Mouse (Mus musculus) liver, postnatal 0 days (tissue): Measurements from ENCODE around the gene Atf7. TPM values are rescaled to one million over a fixed set of nuclear protein-coding genes. Genes with fewer than 3 reads are reported as not detected.

Experiments
- ATAC-seq: fragments of 200-750 bp; cut with Nextera tagmentation; 2 replicates; pipeline ENCODE4 v1.8.0; 2017; ENCODE audit warnings: mild to moderate bottlenecking, moderate library complexity
- DNase-seq: peaks from one replicate; pipeline ENCODE4 v3.0.0-alpha.2; 2016
- H3K27ac ChIP-seq: fragments of 300-500 bp; sonication (generic); 2 replicates; pipeline ENCODE4 v1.5.1; 2014; ENCODE audit warnings: antibody characterized with exemption, moderate library complexity, mild to moderate bottlenecking, low read depth
- H3K27me3 ChIP-seq: fragments of 300-500 bp; sonication (generic); 2 replicates; pipeline ENCODE4 v1.6.1; 2014; ENCODE audit warnings: low read length, control low read depth, mixed read lengths; ENCODE audit not compliant: insufficient read depth
- H3K36me3 ChIP-seq: fragments of 300-500 bp; sonication (generic); replicated peaks from 2 replicates; pipeline ENCODE4 v1.6.1; 2014; ENCODE audit warnings: mild to moderate bottlenecking, control low read depth, low read length, moderate library complexity, mixed read lengths; ENCODE audit not compliant: insufficient read depth
- H3K4me1 ChIP-seq: fragments of 300-500 bp; sonication (generic); 2 replicates; pipeline ENCODE4 v1.6.1; 2014; ENCODE audit warnings: antibody characterized with exemption, mild to moderate bottlenecking, control low read depth; ENCODE audit not compliant: insufficient read depth
- H3K4me2 ChIP-seq: fragments of 300-500 bp; sonication (generic); 2 replicates; pipeline ENCODE4 v1.6.1; 2014; ENCODE audit warnings: low read depth, mild to moderate bottlenecking, low read length, moderate library complexity, mixed read lengths
- H3K4me3 ChIP-seq: fragments of 300-500 bp; sonication (generic); 2 replicates; pipeline ENCODE4 v1.5.1; 2014; ENCODE audit warnings: low read depth, low read length
- H3K9ac ChIP-seq: fragments of 300-500 bp; sonication (generic); replicated peaks from 2 replicates; pipeline ENCODE4 v1.6.1; 2014; ENCODE audit warnings: mild to moderate bottlenecking, moderate library complexity
- H3K9me3 ChIP-seq: fragments of 300-500 bp; sonication (generic); 2 replicates; pipeline ENCODE4 v1.6.1; 2016; ENCODE audit warnings: mild to moderate bottlenecking, control low read depth, low read length, mixed read lengths
- CTCF ChIP-seq: sonication (generic); IDR thresholded peaks from 2 replicates; pipeline ENCODE4 v1.5.1; 2016; ENCODE audit warnings: antibody characterized with exemption, low read depth
- EP300 ChIP-seq: IDR thresholded peaks from 2 replicates; pipeline ENCODE4 v1.6.1; 2016; ENCODE audit warnings: antibody characterized with exemption, low read depth, mild to moderate bottlenecking
- WGBS: fragments of 180-500 bp; shearing (Covaris S2); extraction: QIAGEN DNeasy Blood & Tissue Kit; methylation state at CpG from one replicate; pipeline ENCODE4 v1.1.7; 2014; ENCODE audit not compliant: insufficient replicate concordance; 5-methylcytosine and 5-hydroxymethylcytosine counted together
- polyA plus RNA-seq: library from polyadenylated mRNA; unstranded; fragments of >200 nt; fragmentation: Nextera tagmentation; extraction: Ambion mirVana; gene quantifications from 2 replicates; pipeline ENCODE4 v1.2.1, GENCODE M21; 2015

Gene Atf7
- polyA plus RNA-seq, 1 experiment from 2014 or later = 8.1 TPM

DNA sequence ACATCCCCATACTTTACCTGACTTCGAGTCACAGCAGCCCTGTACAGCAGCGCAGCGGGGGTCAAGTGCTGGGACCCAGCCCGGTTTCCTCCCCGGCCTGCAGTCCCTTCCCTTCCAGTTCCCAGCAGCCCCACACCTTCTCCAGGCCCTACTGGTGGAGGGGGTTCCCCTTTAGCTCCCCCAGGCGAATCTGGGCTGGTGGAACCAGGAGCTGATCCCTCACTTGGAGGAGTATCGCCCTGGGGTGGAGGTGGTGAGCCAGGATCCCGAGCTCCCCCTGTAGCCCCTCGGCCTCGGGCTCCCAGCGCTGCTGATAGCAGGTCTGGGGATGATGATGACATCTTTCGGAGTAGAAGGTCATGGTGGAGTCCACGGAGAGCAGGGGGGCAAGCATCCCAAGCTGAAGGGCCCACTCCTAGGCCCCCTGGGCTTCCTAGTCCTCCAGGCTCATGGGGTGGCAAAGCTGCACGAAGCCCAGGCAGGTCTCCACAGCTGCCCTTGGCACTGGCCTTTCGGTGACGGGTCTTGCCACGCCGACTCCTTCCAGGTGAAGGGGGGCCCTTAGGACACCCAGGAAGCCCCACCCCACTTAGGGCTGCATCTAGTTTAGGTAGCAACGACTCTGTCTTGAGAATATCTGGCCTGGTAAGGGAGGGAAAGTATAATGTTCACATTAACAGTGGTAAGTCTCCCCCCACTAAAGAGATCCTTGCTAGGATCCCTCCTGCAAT lies 124.0 kb downstream of the Atf7 start:
- Histone ChIP-seq H3K9me3 (no peaks in the 10 kb centered on the region), H3K27me3 (no peaks in the 10 kb centered on the region), H3K27ac (no peak overlapping the region), H3K36me3 (peaks cover 76% of the 10 kb centered on the region), H3K4me1 (no peaks in the 10 kb centered on the region; the same call in 1 of the 2 replicates), H3K4me3 (no peak overlapping the region), H3K9ac (no peak overlapping the region), H3K4me2 (no peak overlapping the region)
- TF ChIP-seq CTCF = no peak
- TF ChIP-seq EP300 = no peak
- 88% methylated on average over 19 of the region's 19 CpGs for WGBS
- no peak for DNase-seq
- ATAC-seq = no peak

DNA sequence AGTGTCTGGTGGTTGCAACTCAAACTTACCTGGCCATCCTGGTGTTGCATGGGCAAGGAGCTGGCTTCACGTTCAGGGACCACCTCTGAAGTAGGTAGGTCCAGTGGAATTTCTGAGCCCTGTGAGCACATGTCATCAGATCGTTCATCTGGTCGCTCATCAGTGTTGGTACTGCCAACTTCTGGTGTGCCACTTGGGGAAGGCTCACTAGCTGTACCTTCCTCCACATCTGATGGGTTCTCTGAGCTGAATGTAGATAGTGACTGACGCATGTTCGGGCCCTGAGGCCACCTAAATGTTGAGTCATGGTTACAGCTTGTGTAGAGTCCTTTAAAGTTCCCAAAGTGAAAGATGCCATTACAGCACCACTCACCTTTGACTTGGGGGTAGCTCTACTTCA lies 124.8 kb downstream of the Atf7 start:
- TF ChIP-seq CTCF (no peak), EP300 (no peak)
- Histone ChIP-seq H3K9me3 (no peaks in the 10 kb centered on the region), H3K4me3 (no peak overlapping the region), H3K9ac (no peak overlapping the region), H3K36me3 (peaks cover 83% of the 10 kb centered on the region), H3K27ac (no peak overlapping the region), H3K4me2 (no peak overlapping the region), H3K4me1 (no peaks in the 10 kb centered on the region), H3K27me3 (no peaks in the 10 kb centered on the region)
- ATAC-seq = no peak
- DNase-seq = no peak
- WGBS = 92% methylated on average over 5 of the region's 5 CpGs

DNA sequence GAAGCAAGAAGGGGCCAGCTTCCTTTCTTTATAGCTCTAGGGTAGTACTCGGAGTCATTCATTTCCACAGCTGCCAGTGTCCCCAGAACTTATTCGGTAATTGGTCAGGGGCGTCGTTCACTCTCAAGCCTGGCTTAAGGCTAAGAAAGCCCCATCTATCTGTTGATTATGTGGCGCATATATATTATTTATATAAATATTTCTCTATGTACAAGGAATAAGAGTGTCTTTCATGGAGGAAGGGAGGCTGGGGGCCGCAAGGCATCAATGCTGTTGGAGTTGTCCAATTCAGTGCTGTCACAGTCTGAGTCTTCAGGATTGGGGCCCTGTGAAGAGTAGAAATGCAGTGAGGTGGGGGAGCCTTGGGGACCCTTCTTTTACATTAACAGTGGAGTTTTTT lies 125.4 kb downstream of the Atf7 start:
- H3K9me3 ChIP-seq = no peaks in the 10 kb centered on the region
- no peak for ATAC-seq
- H3K4me3 ChIP-seq = no peak overlapping the region
- peaks cover 86% of the 10 kb centered on the region for H3K36me3 ChIP-seq
- no peaks in the 10 kb centered on the region for H3K27me3 ChIP-seq
- H3K4me1 ChIP-seq = no peaks in the 10 kb centered on the region
- 88% methylated on average over 6 of the region's 6 CpGs for WGBS
- no peak overlapping the region for H3K9ac ChIP-seq
- no peak overlapping the region for H3K27ac ChIP-seq
- H3K4me2 ChIP-seq = no peak overlapping the region
- no peak for DNase-seq
- TF ChIP-seq EP300 (no peak), CTCF (no peak)

DNA sequence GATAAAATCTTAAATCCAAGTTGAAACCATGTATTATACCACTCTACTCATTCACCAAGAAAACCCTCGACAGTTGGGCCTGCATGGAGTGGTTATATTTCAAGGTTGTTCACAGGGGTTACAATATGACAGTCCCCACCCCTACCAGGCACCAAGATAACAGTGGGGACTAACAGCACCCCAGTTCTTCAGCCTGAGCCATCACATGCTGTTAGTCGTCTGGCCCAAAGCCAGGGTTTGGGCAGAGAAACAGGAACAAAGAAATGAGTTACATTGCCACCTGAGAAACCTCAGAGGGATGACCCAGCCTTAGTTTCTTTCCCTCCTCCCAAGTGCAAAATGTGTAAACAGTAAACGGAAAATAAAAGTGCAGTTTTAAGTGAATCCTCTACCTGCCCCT lies 125.9 kb downstream of the Atf7 start:
- no peak overlapping the region for H3K4me2 ChIP-seq
- no peaks in the 10 kb centered on the region for H3K4me1 ChIP-seq
- no peak overlapping the region for H3K9ac ChIP-seq
- no peak overlapping the region for H3K4me3 ChIP-seq
- ATAC-seq = no peak
- H3K27ac ChIP-seq = no peak overlapping the region
- WGBS = 70% methylated on average over 3 of the region's 3 CpGs
- H3K9me3 ChIP-seq = no peaks in the 10 kb centered on the region
- no peak for DNase-seq
- H3K27me3 ChIP-seq = no peaks in the 10 kb centered on the region
- H3K36me3 ChIP-seq = peaks cover 88% of the 10 kb centered on the region
- TF ChIP-seq EP300 = no peak
- TF ChIP-seq CTCF = no peak

DNA sequence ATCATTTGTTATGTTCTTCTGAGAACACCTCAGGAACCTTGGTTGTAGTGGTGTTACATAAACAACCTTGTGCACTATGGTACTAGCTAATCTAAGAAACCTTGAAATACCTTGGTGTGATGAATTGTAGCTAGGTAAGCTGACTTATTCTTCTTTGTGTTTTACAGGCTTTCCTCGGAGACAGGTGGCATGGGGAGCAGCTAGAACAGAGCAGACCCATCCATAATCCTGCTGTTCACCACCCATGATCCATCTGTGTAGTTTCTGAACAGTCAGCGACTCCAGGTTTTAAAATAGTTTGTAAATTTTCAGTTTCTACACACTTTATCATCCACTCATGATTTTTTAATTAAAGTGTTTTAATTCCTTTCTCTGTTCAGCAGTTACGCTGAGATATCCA lies 126.9 kb downstream of the Atf7 start:
- Histone ChIP-seq H3K9ac (no peak overlapping the region), H3K4me1 (no peaks in the 10 kb centered on the region), H3K4me3 (no peak overlapping the region), H3K27ac (no peak overlapping the region), H3K4me2 (no peak overlapping the region), H3K36me3 (peaks cover 88% of the 10 kb centered on the region), H3K9me3 (no peaks in the 10 kb centered on the region), H3K27me3 (no peaks in the 10 kb centered on the region)
- TF ChIP-seq CTCF (no peak), EP300 (no peak)
- WGBS = 88% methylated on average over 3 of the region's 3 CpGs
- no peak for ATAC-seq
- DNase-seq = no peak

DNA sequence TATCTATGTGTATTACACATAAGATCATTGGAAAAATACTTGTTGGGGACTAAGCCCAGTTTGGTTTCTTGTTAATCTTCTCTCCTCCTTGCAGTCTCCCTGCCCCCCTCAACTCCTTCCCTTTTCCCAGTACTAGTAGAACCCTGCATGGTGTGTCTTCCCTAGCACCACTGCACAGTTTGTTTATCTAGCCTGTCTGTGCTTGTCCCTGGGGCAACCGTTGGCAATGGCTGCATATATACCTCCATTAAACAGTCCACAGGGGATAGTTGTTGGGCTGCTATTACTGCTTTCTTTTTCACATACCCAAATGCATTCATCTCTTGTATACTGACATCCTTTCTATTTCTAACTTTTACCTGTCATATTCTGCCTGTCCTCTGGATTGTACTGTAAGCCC lies 137.6 kb downstream of the Atf7 start:
- DNase-seq (no peak), ATAC-seq (no peak)
- TF ChIP-seq EP300 = no peak
- TF ChIP-seq CTCF = no peak
- 67% methylated on average over 1 of the region's 1 CpGs for WGBS
- no peaks in the 10 kb centered on the region for H3K4me1 ChIP-seq
- H3K27me3 ChIP-seq = no peaks in the 10 kb centered on the region
- H3K36me3 ChIP-seq = peaks cover 91% of the 10 kb centered on the region
- H3K27ac ChIP-seq = no peak overlapping the region
- H3K9ac ChIP-seq = no peak overlapping the region
- H3K4me3 ChIP-seq = no peak overlapping the region
- no peaks in the 10 kb centered on the region for H3K9me3 ChIP-seq
- H3K4me2 ChIP-seq = no peak overlapping the region

DNA sequence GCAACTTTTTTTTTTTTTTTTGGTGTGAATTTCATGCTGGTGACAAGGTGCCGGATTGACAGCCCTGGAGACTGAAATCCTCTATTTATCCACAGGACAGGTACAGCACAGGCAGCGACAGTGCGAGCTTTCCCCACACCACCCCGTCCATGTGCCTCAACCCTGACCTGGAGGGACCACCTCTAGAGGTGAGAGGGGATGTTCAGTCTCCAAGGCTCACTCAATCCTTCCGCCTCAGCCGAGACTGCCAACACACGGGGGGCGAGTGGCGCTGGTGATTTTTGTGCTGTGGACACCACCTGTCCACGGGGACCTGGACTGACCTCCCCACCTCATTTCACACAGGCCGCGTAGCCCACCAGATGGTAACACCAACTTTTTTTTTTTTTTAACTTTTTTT lies 139.4 kb downstream of the Atf7 start:
- Histone ChIP-seq H3K4me2 (no peak overlapping the region), H3K9me3 (no peaks in the 10 kb centered on the region), H3K36me3 (peaks cover 92% of the 10 kb centered on the region), H3K9ac (no peak overlapping the region), H3K4me1 (no peaks in the 10 kb centered on the region), H3K27me3 (no peaks in the 10 kb centered on the region), H3K4me3 (no peak overlapping the region), H3K27ac (no peak overlapping the region)
- TF ChIP-seq CTCF (no peak), EP300 (no peak)
- 93% methylated on average over 12 of the region's 12 CpGs for WGBS
- ATAC-seq (no peak), DNase-seq (no peak)
